Mouse (Mus musculus) testis, postnatal 10 days (tissue): ENCODE measurements around the gene Grm5.
A peak's percentile ranks its signal among the peaks of the same experiment; 100 is the strongest.

Source experiments
- DNase-seq: peaks from one replicate; pipeline ENCODE4 v3.0.0; 2021; ENCODE audit warnings: low spot score

The Grm5 gene

DNA sequence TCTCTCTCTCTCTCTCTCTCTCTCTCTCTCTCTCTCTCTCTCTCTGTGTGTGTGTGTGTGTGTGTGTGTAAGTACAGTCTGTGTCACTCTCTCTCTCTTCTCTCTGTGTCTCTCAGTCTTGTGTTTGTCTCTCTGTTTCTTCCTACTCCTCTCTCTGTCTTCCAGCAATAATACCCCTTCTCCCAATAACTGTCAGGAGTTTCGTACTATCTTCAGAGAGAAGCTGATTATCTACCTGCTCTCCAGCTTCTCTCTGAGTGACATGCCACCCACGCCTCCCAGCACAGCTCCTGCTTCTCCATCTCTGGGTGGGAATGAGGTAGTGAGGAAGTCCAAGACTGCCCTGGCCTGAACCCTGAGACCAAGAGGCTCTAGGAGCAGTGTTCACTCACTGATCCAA lies at the start of gene Grm5:
Gene Grm5 (plus strand): TSS at position 301 of the 400 bp plus-strand sequence.
- no peak for DNase-seq

DNA sequence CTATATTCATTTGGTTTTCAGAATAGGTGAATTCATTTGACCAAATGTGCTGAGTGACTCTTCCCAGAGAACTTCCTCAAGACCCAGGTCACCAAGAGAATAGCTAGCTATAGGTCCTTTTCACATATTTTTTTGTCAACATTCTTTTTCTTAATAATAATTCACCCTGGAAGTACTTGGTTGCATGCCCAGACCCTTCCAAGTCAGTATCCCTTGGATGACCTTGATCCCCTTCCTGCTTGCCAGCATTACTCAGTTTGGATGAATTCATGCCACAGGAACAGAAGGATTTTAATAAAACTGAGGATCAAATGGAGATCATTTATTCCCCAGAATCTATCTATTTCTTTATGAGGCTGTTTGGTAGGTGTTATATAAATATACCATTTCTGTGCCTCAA lies 44.9 kb upstream of the Grm5 start:
- DNase-seq = no peak

DNA sequence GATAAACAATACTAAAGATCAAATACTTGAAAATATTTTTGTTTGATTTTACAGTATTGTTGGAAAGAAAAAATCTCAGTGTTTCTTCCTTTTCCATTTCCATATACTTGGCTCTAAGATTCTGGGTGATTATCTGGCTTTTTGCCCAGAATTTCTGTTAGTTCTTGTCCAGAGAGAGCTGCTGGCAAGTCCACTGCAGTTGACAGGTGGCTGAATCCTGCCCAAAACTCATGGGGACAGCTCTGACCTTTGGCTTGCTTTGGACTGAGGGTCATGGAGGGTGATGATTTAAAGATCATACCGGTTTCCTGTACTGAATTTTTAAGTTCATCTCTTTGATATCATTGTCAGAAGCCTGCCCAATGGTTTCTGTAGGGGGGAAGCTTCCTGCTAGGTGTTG lies 18.7 kb upstream of the Grm5 start:
- DNase-seq = no peak

DNA sequence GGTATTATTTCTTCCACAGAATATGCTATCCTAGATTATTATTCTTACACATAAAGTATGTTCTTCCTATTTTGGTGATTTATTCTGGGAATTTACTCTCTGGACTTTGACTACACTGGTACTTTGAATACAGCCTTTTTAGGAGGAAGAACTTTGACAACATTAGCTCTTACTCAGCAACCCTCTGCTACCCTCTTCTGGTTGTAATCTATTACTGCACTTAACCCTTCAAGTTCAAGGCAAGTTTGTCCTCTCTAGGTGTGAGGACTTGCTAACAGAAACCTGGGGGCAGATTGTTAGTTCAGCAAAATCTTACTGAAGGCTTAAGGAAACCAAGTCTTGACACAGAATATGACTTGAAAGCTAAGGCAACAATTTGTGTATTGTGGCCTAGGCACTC lies 17.5 kb upstream of the Grm5 start:
- no peak for DNase-seq

DNA sequence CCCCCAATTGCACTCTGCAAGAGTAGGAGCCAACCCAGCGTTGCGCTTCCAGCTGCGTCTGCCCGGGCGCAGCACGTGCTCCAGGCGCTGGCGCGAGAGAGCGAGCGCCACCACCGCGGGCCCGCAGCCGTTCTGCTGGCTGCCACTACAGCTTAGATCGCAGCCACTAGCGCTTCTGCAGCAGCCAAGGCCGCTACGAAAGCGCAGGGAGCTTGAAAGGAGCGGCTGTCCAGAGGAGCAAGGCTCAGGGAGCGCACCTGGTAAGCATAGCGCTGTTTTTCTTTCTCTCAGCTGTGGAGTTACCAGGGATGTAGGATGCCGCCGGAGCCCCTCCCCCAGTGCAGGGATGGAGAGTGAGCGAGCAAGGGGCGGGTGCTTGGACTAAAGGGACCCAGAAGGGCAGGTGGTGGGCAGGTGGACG lies 323 bp downstream of the Grm5 start:
- peak; percentile 38 for DNase-seq

DNA sequence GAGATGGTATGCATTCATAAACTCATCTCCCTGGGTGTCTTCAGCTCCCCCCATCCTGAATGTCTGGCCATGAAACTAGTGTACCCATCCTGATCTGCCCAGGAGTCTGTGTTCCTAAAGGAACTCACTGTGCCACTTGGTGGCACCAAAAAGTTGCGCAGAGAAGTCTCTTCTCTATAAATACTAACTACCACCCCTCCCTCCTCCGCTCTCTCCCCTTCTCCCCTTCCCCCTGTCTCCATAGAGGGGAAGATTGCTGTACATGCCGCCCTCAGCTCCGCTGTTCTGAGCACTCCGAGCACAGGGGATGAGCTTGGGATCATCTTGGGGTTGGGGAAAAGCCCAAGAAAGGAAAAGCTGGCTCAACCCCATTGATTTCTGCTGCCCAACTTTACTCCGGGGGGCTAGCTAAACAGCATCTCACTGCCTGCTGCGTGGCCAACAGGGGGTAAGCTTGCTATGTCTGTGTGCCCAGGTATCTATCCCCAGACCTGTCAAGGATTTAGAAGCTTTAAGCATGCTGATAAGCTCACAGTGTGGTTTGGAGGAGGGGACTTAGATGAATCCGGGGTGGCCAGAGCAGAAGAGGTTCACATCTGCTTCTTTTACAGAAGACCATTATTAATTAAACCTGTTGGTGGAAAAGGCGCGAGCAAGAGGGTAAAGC lies 2.4 kb downstream of the Grm5 start:
- DNase-seq = no peak

DNA sequence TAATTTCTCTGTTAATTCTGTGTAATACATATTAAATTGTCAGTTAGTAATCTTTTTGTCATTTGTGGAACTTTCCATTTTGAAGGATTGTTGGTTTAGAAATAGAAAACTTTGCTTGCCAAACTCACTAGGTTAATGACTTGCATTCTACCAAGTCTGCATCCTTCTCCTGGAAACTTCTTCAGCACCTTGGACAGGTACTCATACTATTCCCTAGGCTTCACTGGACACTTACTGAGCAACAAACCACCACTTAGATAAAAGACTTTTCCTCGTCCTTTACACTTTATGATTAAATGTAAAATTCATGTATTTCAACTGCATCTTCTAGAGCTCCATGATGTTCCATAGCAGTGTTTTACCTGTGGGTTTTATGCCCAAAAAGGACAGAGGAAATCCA lies 4.0 kb downstream of the Grm5 start:
- no peak for DNase-seq

DNA sequence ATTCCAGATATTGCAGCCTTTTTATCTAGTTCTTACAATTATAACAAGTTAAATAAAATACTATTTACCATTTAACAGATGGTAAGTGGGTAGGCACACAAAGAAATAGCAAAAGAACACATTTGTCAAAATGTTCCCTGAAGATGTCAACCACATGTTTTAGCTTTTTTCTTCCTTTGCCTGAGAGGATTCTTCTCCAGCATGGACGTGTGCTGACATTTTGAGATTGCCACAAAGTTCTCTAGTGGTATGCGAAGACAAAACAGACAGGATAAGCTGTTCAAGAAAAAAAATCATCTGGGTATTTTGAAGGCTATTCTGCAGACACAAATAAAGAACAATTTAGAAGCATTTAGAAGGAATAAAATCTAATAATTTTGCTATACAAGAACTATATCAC lies 42.3 kb downstream of the Grm5 start:
- no peak for DNase-seq

DNA sequence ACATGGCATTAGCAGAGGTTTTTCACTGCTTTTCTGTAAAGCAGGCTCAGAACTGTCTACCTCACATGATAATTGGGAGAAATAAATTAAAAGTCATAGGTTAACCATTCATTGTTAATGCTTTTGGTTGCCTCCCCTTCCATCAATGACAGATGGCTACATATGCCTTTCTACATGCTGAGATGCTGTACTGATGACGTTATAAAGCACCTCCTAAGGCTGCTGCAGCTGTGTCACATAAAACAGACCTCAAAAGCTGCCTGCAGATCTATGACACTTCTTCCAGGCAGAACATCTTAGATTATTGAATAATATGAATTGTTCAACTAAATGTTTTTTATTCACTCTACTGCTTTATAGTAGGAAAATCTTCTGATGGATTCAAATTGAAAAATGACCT lies 51.6 kb downstream of the Grm5 start:
- DNase-seq = no peak

DNA sequence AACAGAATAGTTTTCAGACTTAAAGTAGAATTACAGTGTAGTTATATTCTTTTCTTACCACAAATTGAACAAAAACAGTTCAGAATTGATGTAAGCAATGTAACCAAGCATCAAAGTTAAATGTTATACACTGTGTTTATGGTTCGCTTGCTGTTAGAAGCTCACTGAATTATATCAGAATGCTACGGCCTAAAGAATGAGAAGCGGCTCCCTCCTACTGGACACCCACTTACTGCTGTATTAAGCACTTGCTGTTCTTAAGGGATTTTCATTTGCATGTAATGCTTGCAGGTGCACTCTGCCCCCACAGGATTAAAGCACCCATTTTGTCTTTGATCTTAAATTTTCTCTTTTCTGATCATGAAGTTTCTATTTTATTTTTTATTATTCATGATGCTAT lies 66.6 kb downstream of the Grm5 start:
- no peak for DNase-seq

DNA sequence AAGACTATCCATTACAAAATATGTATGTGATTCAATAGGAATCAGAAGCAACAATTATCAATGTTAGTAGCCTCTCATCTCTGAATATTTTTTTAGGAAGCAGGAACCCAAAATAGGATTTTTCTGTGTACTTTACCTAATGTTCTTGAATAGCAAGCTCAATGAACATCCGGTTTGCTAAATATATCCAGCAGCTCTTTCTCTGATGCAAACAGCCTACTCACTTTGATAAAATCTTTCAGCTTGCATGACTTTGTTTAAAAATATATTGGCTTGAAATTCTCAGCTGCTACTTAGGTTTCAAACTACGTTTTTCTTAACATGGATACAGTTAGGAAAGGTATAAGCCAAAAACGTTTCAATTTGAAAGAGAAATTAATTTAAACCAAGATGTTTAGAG lies 77.8 kb downstream of the Grm5 start:
- no peak for DNase-seq

DNA sequence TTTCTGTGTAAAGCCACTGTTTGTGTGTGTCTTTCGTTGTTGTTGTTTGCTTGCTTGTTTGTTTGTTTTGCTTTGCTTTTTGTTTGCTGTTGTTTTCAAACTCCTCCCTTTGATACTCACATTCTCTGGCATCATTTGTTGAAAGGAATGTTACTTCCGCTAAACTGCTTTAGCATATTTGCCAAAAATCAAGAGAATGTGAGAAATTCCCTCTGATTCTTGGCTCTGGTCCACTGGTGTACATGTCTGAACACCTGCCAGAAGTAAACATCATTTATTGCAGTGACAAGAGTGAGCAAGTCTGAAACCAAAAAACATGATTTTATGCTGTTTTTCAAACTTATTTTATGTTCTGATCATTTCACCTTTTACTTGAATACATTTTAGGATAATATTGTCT lies 80.1 kb downstream of the Grm5 start:
- DNase-seq = no peak

DNA sequence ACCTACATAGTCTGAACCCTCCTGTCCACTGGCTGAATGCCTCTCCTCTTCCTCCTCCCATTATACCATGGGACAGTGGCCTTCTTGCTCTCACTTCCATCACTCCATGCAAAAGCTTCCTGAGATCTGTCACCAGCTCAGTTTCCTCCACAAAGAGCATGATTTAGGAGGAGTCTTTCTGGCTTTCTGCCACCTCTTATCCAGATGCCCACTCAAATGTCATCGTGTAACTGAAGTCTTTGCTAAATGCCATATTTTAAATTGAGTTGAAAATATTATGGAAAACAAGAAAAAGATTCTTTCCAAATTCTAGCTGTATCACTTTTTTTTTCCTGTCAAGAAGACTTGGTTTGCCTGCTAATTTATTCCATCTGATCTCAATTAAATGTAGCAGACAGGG lies 132.4 kb downstream of the Grm5 start:
- no peak for DNase-seq

DNA sequence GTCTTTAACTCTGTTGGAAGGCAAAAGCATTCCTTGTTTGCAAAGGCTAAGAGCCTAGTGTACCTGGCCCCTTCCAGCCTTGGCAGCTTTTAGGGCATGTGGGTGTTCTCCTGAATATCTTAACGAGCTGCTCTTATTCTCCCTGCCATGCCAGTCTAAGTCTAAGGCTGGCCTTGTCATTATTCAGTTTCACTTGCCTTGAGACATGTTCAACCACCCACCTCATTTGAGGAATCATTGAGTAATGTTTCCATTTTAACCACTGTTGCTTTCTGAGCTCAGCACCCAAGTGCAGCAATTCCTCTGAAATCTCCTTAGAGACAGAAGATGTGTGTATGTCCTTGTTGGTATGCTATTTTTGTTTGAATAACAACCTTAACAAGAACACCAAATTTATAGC lies 134.7 kb downstream of the Grm5 start:
- no peak for DNase-seq

DNA sequence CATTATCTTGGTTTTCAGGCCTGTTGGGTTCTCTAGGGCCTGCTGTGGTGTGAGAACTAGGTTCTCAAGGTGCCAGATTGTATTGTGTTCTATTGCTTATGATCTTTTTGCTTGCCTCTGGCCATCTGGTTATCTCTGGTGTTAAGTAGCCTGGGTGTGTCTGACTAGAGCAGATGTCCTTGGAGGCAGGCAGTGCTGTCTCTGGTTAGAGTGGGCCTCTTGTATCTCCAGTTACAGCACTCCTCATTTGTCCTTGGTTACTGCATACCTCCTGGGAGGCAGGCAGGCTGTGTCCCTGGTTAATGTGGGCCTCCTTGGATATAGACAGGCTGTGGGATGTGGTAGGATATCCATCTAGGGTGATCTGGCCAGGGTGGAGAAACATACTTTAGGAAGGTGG lies 150.5 kb downstream of the Grm5 start:
- no peak for DNase-seq

DNA sequence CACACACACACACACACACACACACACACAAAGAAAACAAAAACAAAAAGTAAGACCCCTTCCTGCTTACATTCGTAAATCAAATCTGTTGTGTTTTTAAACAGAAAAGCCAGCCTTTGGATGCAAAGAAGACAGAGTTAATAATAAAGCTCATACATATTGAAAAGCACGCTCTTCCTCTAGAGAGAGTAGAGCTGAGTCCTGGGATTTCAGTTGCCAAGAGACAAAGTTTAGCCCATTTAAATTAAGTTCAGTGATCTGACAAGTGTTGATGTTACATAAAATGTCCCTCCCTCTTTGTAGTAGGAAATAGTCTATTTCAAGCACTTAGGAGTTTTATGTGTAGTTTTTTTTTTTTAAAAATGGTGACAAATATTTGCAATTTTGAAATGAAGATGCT lies 178.0 kb downstream of the Grm5 start:
- no peak for DNase-seq

DNA sequence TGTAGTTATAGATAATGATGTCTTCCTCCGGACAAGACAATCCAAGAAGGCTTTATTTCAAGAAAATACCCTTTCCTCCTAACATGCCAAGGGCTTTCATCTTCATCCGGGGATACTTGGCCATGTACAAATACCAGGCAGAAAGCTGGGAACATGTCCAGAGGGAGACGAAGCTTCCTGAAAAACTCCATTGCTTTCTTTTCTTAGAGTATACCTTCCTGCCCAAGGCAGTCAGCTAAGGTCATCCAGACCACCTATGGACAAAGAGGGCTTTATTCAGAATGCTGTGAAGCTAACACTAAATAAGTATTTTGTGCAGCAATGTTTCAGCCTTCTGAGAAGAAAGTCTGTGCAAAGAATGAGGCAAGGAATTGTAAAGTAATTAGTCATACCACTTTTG lies 178.4 kb downstream of the Grm5 start:
- DNase-seq = no peak

DNA sequence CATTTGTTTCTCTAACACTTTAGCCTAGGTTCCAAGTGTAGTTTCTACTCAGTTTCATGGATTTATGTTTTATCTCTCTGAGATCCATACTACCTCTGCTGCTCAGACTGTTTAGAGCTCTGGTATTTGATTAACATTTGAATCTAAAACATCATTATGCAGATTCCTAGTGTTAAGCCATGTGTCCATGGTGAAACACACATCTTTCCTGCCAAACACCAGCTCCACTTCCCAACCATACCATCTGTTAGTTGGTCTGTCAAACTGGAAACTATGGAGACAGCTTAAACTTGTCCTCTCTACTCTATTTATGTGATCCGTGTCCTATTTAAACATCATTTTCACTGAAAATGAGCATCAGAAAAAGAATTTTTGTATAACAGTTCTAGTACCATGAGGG lies 203.6 kb downstream of the Grm5 start:
- DNase-seq = no peak

DNA sequence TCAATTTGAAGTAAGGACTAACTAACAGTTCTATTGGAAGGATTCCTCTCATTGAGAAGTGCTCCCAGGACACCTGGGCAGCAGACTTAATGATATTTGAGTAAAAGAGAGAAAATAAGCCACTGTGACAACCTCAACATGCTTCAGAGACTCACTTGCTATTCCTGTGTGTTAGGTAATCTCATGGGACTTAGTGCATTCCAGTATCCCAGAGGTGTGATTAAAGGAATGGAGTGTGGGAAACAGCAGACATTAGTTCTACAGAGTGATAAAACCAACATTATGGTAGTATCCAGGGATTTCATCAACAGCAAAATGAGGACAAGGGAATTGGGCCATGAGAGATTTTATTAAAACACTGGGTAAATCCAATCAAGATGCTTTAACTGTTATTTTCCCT lies 205.0 kb downstream of the Grm5 start:
- DNase-seq = no peak

DNA sequence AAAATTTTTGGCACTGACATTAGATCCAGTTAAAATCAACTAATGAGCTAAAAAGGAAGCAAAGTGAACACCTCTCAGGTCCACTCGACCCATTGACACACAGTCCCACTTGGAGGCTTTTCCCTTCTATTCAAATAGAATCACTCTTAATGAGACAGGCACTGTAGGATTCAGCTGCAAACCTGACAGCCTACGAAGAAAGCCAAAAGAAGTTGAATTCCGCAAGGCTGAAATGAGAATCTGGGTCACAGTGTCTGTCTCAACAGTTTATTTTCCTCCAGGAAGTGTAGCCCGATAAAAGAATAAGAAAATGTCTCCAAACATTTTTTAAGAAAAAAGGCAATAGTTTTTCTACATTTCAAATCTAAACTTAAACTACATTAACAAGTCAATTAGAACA lies 209.9 kb downstream of the Grm5 start:
- DNase-seq = no peak

DNA sequence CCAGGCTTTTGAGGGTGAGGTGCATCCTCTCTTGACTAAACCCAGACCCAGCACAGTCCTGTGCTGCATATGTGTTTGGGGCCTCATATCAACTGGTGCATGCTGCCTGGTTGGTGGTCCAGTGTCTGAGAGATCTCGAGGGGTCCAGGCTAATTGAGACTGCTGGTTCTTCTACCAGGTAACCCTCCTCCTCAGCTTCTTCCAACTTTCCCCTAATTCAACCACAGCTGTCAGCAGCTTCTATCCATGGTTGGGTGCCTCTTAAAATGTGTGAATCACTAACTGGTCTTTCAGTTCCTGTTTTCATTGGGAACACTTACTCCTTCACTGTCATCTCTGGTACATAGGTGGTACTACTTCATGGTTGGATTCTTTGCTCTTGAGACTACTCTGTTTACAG lies 240.9 kb downstream of the Grm5 start:
- no peak for DNase-seq

DNA sequence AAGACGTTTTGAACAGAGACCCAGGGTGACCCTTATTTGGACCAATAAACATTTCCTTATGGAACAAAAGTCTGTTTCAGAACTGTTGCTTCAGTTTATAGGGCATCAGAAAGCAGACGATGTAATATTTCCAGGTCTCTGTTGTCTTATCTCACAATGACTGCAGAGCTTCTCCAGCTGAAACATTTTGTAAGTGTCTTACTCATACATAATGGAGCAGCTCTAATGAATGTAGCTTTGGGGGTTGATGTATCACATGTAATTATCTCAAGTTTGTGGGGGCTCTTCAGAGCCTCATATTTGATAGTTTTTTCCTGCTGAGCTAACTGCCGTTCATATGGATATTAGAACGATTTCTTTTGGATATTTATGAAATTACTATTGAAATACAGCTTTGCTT lies 250.7 kb downstream of the Grm5 start:
- DNase-seq = no peak

DNA sequence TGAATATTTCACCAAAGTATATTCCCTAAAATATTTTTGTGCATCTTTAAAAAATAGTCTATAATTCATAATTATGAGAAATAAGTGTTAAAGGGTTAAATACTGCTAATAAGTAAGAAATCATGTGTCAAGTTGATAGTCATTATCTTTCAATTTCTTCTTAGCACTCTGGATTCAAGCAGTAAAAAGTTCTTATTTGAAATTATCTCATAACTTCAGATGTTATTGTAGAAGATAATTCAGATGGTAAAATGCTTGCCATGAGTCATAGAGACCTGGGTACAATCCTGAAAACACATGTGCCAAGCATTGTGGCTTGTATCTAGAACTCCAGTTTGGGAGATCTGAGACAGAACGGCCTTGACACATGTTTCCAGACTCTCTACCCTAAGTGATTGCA lies 254.6 kb downstream of the Grm5 start:
- DNase-seq = no peak

DNA sequence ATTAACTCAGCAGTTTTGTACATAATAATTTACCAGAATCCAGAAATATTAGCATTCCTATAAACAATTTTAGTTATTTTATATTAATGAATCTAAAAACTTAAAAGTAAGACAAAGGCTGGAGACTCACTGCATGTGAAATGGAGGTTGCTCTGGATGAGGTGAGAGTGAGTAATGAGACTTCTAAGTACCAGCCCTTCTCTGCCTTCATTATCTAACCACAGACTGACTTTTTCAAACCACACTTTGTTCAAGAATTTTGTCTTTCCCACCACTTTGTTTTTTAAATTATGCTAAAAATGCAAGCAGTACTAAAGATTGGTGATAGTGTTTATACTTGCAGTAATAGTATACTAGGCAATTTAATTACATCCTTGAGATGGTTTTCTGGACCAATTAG lies 259.5 kb downstream of the Grm5 start:
- no peak for DNase-seq

DNA sequence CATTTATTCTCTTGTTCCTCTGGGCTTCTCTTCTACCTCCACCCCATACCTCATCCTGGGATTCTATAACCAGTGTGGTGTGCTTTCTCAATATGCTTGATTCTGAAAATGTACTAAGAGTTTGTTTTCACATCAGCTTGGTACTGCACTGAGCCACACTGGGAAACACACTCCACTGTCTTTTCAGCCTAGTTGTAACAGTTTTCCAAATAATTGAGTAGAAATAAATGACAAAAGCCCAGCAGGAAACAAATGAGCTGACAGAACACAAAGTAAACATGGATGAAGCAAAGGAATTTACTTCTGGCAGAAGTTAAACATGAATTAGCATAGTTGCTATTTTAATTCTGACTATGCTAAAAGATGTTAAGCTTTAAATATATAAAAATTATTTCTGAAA lies 262.1 kb downstream of the Grm5 start:
- no peak for DNase-seq
